Mouse (Mus musculus): ENCODE data around the gene Fgfr2. TPM values are rescaled to one million over a fixed set of nuclear protein-coding genes. Genes with fewer than 3 reads are reported as not detected.
A peak's percentile ranks its signal among the peaks of the same experiment; 100 is the strongest.

Fgfr2 gene
- polyA plus RNA-seq, 1 experiment from 2014 or later = 20.3 TPM

GRCm38 (mm10) chr7:132730510-132730909 is 392.6 kb downstream of the Fgfr2 start:
- Histone ChIP-seq H3K4me1 (ENCODE audit: control insufficient read depth, insufficient read depth, low read length) (peaks cover 18% of the 10 kb centered on the region), H3K4me2 (ENCODE audit: low read depth, low read length) (no peak overlapping the region), H3K9ac (ENCODE audit: low read length) (no peak overlapping the region), H3K27ac (ENCODE audit: low read length) (no peak overlapping the region), H3K27me3 (ENCODE audit: control insufficient read depth, insufficient read depth, low read length) (no peaks in the 10 kb centered on the region), H3K9me3 (replicated peaks; ENCODE audit: control insufficient read depth, low read length) (no peaks in the 10 kb centered on the region), H3K36me3 (ENCODE audit: control insufficient read depth, insufficient read depth) (no peaks in the 10 kb centered on the region), H3K4me3 (ENCODE audit: low read length) (no peak overlapping the region)
- WGBS = 82% methylated on average over 7 of the region's 7 CpGs
- ATAC-seq (replicated peaks; ENCODE audit: extremely low read depth, insufficient read depth, low FRiP score) = no peak

- no peaks in the 10 kb centered on the region for H3K27me3 ChIP-seq (ENCODE audit: control insufficient read depth, insufficient read depth, low read length)
- no peak overlapping the region for H3K9ac ChIP-seq (ENCODE audit: low read length)
- 64% methylated on average over 4 of the region's 4 CpGs for WGBS
- H3K4me1 ChIP-seq (ENCODE audit: control insufficient read depth, insufficient read depth, low read length) = peaks cover 17% of the 10 kb centered on the region
- no peak overlapping the region for H3K27ac ChIP-seq (ENCODE audit: low read length)
- no peak overlapping the region for H3K4me3 ChIP-seq (ENCODE audit: low read length)
- no peaks in the 10 kb centered on the region for H3K9me3 ChIP-seq (replicated peaks; ENCODE audit: control insufficient read depth, low read length)
- H3K36me3 ChIP-seq (ENCODE audit: control insufficient read depth, insufficient read depth) = no peaks in the 10 kb centered on the region
- no peak overlapping the region for H3K4me2 ChIP-seq (ENCODE audit: low read depth, low read length)
- no peak for ATAC-seq (replicated peaks; ENCODE audit: extremely low read depth, insufficient read depth, low FRiP score)
Observed at GRCm38 (mm10) chr7:132729093-132729831, 393.9 kb downstream of the Fgfr2 start.

GRCm38 (mm10) chr7:132726106-132726861 is 396.9 kb downstream of the Fgfr2 start:
- WGBS = 68% methylated on average over 13 of the region's 13 CpGs
- H3K27ac ChIP-seq (ENCODE audit: low read length) = no peak overlapping the region; the same call in 1 of the 2 replicates

GRCm38 (mm10) chr7:132724501-132725062 is 398.6 kb downstream of the Fgfr2 start:
- H3K4me2 ChIP-seq (ENCODE audit: low read depth, low read length) = no peak overlapping the region
- peaks cover 32% of the 10 kb centered on the region for H3K4me1 ChIP-seq (ENCODE audit: control insufficient read depth, insufficient read depth, low read length)
- no peak overlapping the region for H3K9ac ChIP-seq (ENCODE audit: low read length)
- 63% methylated on average over 5 of the region's 5 CpGs for WGBS
- no peaks in the 10 kb centered on the region for H3K27me3 ChIP-seq (ENCODE audit: control insufficient read depth, insufficient read depth, low read length)
- no peak for ATAC-seq (replicated peaks; ENCODE audit: extremely low read depth, insufficient read depth, low FRiP score)
- no peaks in the 10 kb centered on the region for H3K36me3 ChIP-seq (ENCODE audit: control insufficient read depth, insufficient read depth)
- peak overlapping the region; percentile 77 for H3K27ac ChIP-seq (ENCODE audit: low read length)
- H3K9me3 ChIP-seq (replicated peaks; ENCODE audit: control insufficient read depth, low read length) = no peaks in the 10 kb centered on the region
- no peak overlapping the region for H3K4me3 ChIP-seq (ENCODE audit: low read length)

More at GRCm38 (mm10) chr7:132726106-132726861, 396.9 kb downstream of the Fgfr2 start:
- Histone ChIP-seq H3K9me3 (replicated peaks; ENCODE audit: control insufficient read depth, low read length) (no peaks in the 10 kb centered on the region), H3K4me1 (ENCODE audit: control insufficient read depth, insufficient read depth, low read length) (peaks cover 32% of the 10 kb centered on the region), H3K27me3 (ENCODE audit: control insufficient read depth, insufficient read depth, low read length) (no peaks in the 10 kb centered on the region), H3K4me3 (ENCODE audit: low read length) (no peak overlapping the region), H3K36me3 (ENCODE audit: control insufficient read depth, insufficient read depth) (no peaks in the 10 kb centered on the region), H3K9ac (ENCODE audit: low read length) (no peak overlapping the region), H3K4me2 (ENCODE audit: low read depth, low read length) (no peak overlapping the region)
- ATAC-seq (replicated peaks; ENCODE audit: extremely low read depth, insufficient read depth, low FRiP score) = no peak

GRCm38 (mm10) chr7:132723906-132724305 is 399.2 kb downstream of the Fgfr2 start:
- 49% methylated on average over 11 of the region's 11 CpGs for WGBS
- no peaks in the 10 kb centered on the region for H3K9me3 ChIP-seq (replicated peaks; ENCODE audit: control insufficient read depth, low read length)
- peaks cover 32% of the 10 kb centered on the region for H3K4me1 ChIP-seq (ENCODE audit: control insufficient read depth, insufficient read depth, low read length)
- no peak overlapping the region for H3K4me2 ChIP-seq (ENCODE audit: low read depth, low read length)
- ATAC-seq (replicated peaks; ENCODE audit: extremely low read depth, insufficient read depth, low FRiP score) = peak; percentile 89
- H3K4me3 ChIP-seq (ENCODE audit: low read length) = no peak overlapping the region
- H3K9ac ChIP-seq (ENCODE audit: low read length) = no peak overlapping the region
- no peaks in the 10 kb centered on the region for H3K27me3 ChIP-seq (ENCODE audit: control insufficient read depth, insufficient read depth, low read length)
- peak overlapping the region; percentile 77 for H3K27ac ChIP-seq (ENCODE audit: low read length)
- no peaks in the 10 kb centered on the region for H3K36me3 ChIP-seq (ENCODE audit: control insufficient read depth, insufficient read depth)

- Histone ChIP-seq H3K9me3 (replicated peaks; ENCODE audit: control insufficient read depth, low read length) (no peaks in the 10 kb centered on the region), H3K36me3 (ENCODE audit: control insufficient read depth, insufficient read depth) (no peaks in the 10 kb centered on the region), H3K27ac (ENCODE audit: low read length) (peak overlapping the region; percentile 77), H3K27me3 (ENCODE audit: control insufficient read depth, insufficient read depth, low read length) (no peaks in the 10 kb centered on the region), H3K4me1 (ENCODE audit: control insufficient read depth, insufficient read depth, low read length) (peaks cover 28% of the 10 kb centered on the region), H3K4me3 (ENCODE audit: low read length) (no peak overlapping the region), H3K4me2 (ENCODE audit: low read depth, low read length) (no peak overlapping the region), H3K9ac (ENCODE audit: low read length) (no peak overlapping the region)
- 0 out of 2 replicates have a peak, but pooled peaks have one; percentile 10 for ATAC-seq (replicated peaks; ENCODE audit: extremely low read depth, insufficient read depth, low FRiP score)
- 79% methylated on average over 12 of the region's 12 CpGs for whole genome bisulfite sequencing
Observed at GRCm38 (mm10) chr7:132722401-132723370, 400.5 kb downstream of the Fgfr2 start.

GRCm38 (mm10) chr7:132720562-132720961 is 402.6 kb downstream of the Fgfr2 start:
- ATAC-seq (replicated peaks; ENCODE audit: extremely low read depth, insufficient read depth, low FRiP score) = no peak
- WGBS = 76% methylated on average over 8 of the region's 8 CpGs

GRCm38 (mm10) chr7:132719570-132719969 is 403.6 kb downstream of the Fgfr2 start:
- Histone ChIP-seq H3K9ac (ENCODE audit: low read length) (no peak overlapping the region), H3K4me3 (ENCODE audit: low read length) (no peak overlapping the region), H3K4me1 (ENCODE audit: control insufficient read depth, insufficient read depth, low read length) (peaks cover 32% of the 10 kb centered on the region), H3K27me3 (ENCODE audit: control insufficient read depth, insufficient read depth, low read length) (no peaks in the 10 kb centered on the region), H3K27ac (ENCODE audit: low read length) (no peak overlapping the region), H3K9me3 (replicated peaks; ENCODE audit: control insufficient read depth, low read length) (no peaks in the 10 kb centered on the region), H3K4me2 (ENCODE audit: low read depth, low read length) (no peak overlapping the region), H3K36me3 (ENCODE audit: control insufficient read depth, insufficient read depth) (peaks cover 4% of the 10 kb centered on the region)
- ATAC-seq (replicated peaks; ENCODE audit: extremely low read depth, insufficient read depth, low FRiP score) = no peak
- 94% methylated on average over 4 of the region's 4 CpGs for WGBS

More at GRCm38 (mm10) chr7:132720562-132720961, 402.6 kb downstream of the Fgfr2 start:
- Histone ChIP-seq H3K9ac (ENCODE audit: low read length) (no peak overlapping the region), H3K4me1 (ENCODE audit: control insufficient read depth, insufficient read depth, low read length) (peaks cover 27% of the 10 kb centered on the region), H3K9me3 (replicated peaks; ENCODE audit: control insufficient read depth, low read length) (no peaks in the 10 kb centered on the region), H3K36me3 (ENCODE audit: control insufficient read depth, insufficient read depth) (no peaks in the 10 kb centered on the region), H3K4me3 (ENCODE audit: low read length) (no peak overlapping the region), H3K27ac (ENCODE audit: low read length) (no peak overlapping the region), H3K27me3 (ENCODE audit: control insufficient read depth, insufficient read depth, low read length) (no peaks in the 10 kb centered on the region), H3K4me2 (ENCODE audit: low read depth, low read length) (no peak overlapping the region)
